Mouse (Mus musculus) embryonic fibroblast, embryonic 13.5 days (primary cell): ENCODE data around the gene Gm12184. TPM values are rescaled to one million over a fixed set of nuclear protein-coding genes. Genes with fewer than 3 reads are reported as not detected.
"Not testable (repeated sequence)": the region's sequence is repeated elsewhere in the genome, so short reads cannot be mapped to it uniquely, and the experiment has no call there.

Source experiments
- H3K27ac ChIP-seq: 2 replicates; pipeline ENCODE4 v1.5.1; 2012; ENCODE audit warnings: low read length, control low read depth, inconsistent platforms; ENCODE audit not compliant: insufficient read depth
- H3K4me1 ChIP-seq: 2 replicates; pipeline ENCODE4 v1.6.1; 2011; ENCODE audit warnings: low read length; ENCODE audit not compliant: control insufficient read depth, insufficient read depth
- H3K4me3 ChIP-seq: 2 replicates; pipeline ENCODE4 v1.5.1; 2011; ENCODE audit warnings: mild to moderate bottlenecking, control low read depth, low read length; ENCODE audit not compliant: insufficient read depth
- CTCF ChIP-seq: IDR thresholded peaks from 2 replicates; pipeline ENCODE4 v1.5.1; 2011; ENCODE audit warnings: mild to moderate bottlenecking, control low read depth, low read length, moderate library complexity, borderline replicate concordance; ENCODE audit not compliant: insufficient read depth
- POLR2A ChIP-seq: IDR thresholded peaks from 2 replicates; pipeline ENCODE4 v1.6.1; 2011; ENCODE audit warnings: low read depth, mild to moderate bottlenecking, control low read depth, low read length, moderate library complexity
- polyA plus RNA-seq: library from polyadenylated mRNA; stranded (reverse); fragments of >200 nt; gene quantifications from 2 replicates; pipeline ENCODE4 v1.2.4, GENCODE M21; 2011; ENCODE audit warnings: low read depth; ENCODE audit not compliant: missing spikeins, insufficient read length

Gene Gm12184
- polyA plus RNA-seq, 1 experiment, result 61.2 TPM

GRCm38 (mm10) chr11:48851270-48851995, 25.0 kb upstream of the Gm12184 start:
- Histone ChIP-seq H3K4me1 (0 out of 2 replicates have a peak, but pooled peaks cover 2% of the 10 kb centered on the region), H3K4me3 (no peak overlapping the region), H3K27ac (no peak overlapping the region)
- TF ChIP-seq CTCF, result no peak
- TF ChIP-seq POLR2A, result no peak

- no peak overlapping the region for H3K4me3 ChIP-seq
- no peak for TF ChIP-seq POLR2A
- no peak for TF ChIP-seq CTCF
- H3K27ac ChIP-seq, result no peak overlapping the region
- 0 out of 2 replicates have a peak, but pooled peaks cover 2% of the 10 kb centered on the region for H3K4me1 ChIP-seq
These were observed 23.8 kb upstream of the Gm12184 start for GRCm38 (mm10) chr11:48850240-48850639.

- Histone ChIP-seq H3K4me3 (no peak overlapping the region), H3K27ac (no peak overlapping the region), H3K4me1 (0 out of 2 replicates have a peak, but pooled peaks cover 5% of the 10 kb centered on the region)
- TF ChIP-seq CTCF (no peak), POLR2A (no peak)
These were observed 20.4 kb upstream of the Gm12184 start for GRCm38 (mm10) chr11:48846881-48847280.

DNA sequence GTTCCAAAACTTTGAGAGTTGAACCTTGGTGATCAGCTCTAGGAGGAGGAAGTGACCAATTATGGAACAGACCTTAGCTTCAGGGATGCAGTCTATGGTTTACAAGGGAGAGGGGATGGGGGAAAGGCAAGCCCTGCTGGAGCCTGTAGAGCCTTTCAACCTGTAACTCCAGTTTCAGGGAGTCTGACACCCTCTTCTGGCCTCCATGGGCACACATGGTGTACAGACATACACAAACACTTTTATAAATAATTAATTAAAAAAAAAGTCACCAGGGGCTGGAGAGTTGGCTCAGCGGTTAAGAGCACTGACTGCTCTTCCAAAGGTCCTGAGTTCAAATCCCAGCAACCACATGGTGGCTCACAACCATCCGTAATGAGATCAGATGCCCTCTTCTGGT, 19.9 kb upstream of the Gm12184 start:
- not testable (repeated sequence) for H3K4me1 ChIP-seq, H3K27ac ChIP-seq, H3K4me3 ChIP-seq

DNA sequence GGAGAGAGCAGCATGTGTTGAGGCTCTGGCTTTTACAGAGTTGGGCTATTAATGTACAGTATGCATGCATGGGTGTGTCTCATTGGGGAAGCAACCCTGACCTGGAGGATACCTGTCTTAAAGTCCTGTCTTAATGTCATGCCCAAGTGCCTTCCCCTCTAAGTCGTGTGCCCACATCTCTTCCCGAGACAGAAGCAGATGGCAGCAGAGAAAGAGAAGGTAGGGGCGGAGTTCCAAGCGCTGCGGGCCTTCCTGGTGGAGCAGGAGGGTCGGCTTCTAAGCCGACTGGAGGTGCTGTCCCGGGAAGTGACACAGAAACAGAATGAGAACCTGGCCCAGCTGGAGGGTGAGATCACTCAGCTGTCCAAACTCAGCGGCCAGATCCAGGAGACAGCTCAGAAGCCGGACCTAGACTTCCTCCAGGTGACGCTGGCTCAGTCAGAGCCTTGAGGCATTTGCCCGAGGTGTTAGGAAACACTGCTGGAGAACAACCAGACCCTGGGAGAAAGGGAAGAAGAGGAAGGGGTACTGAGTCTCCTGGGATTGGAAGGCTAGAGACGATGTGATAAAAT, 18.9 kb upstream of the Gm12184 start:
- Histone ChIP-seq H3K4me1 (0 out of 2 replicates have a peak, but pooled peaks cover 5% of the 10 kb centered on the region), H3K4me3 (no peak overlapping the region), H3K27ac (no peak overlapping the region)
- TF ChIP-seq POLR2A (no peak), CTCF (no peak)

DNA sequence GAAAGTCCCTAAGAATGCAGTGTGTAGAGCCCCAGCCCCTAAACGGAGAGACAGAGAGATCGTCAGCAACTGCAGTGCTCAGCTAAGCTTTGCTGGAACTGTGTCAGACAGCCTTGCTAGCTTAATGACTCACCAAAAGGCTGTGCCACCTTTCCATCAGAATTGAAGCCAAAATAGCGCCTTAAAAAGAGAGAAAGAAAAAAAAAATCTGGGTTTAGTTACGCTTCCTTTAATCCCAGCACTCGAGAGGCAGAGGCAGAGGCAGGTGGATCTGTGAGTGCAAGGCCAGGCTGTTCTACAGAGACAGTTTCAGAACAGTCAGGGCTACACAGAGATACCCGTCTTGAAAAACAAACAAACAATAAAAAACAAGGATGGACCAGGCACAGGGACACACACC, 17.9 kb upstream of the Gm12184 start:
- no peak overlapping the region for H3K4me3 ChIP-seq
- no peak overlapping the region for H3K27ac ChIP-seq
- H3K4me1 ChIP-seq, result 0 out of 2 replicates have a peak, but pooled peaks cover 5% of the 10 kb centered on the region
- no peak for TF ChIP-seq POLR2A
- TF ChIP-seq CTCF, result no peak

DNA sequence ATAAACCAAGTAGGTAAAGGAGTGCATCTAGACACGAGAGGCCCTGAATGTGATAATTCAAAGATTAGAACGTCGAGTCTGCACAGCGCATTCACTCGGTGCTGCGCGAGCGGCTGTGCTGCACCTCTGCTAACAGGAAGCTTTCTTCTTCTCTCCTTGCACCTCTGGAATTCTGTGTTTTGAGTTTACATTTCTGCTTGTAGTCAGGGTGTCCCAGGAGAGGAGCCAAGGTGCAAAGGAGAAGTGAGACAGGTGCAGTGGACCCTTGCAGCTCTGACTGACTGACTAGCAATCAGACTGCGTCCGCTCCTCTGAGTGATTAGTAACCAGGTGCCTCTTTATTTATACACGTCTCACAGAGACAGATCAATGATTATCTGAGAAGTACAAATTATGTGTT, 16.7 kb upstream of the Gm12184 start:
- 0 out of 2 replicates have a peak, but pooled peaks cover 5% of the 10 kb centered on the region for H3K4me1 ChIP-seq
- no peak overlapping the region for H3K27ac ChIP-seq
- TF ChIP-seq POLR2A (no peak), CTCF (no peak)
- no peak overlapping the region for H3K4me3 ChIP-seq

DNA sequence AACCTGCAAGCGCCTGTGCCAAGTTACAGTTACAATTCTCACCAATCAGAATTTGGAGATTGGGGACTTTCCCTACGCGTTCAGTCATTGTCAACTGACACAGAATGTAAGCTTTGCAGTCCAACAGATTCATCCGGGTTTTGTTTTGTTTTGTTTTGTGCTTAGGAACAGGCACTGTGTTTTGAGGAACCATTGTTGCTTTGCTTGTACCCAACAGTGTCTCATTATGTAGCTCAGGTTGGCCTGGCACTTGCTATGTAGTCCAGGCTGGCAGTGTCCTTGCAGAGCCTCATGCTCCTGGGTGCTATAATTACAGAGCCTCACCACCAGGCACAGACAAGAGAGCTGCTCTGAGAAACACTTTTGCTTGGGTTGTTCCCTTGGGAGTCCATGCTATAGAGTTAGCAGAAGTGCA, 15.9 kb upstream of the Gm12184 start:
- Histone ChIP-seq H3K4me1 (0 out of 2 replicates have a peak, but pooled peaks cover 5% of the 10 kb centered on the region), H3K4me3 (no peak overlapping the region), H3K27ac (no peak overlapping the region)
- no peak for TF ChIP-seq CTCF
- TF ChIP-seq POLR2A, result no peak

DNA sequence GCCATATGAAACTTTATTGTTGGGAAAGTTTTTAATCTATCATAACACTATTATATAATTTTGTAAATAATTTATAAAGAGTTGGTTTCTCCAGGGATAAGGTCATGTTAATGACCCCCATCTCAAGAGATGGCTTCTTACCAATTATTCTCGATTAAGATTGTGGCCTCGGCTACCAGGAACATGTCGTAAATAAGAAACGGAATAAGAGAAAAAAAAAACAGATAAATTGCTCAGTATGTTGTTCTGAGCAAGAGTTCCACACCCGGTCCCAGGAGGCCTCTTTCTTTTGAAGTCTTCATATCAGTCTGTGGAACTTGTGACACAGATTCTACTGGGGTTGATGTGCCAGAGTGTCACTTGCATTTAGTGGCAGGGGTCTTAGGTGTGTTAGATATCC, 14.8 kb upstream of the Gm12184 start:
- Histone ChIP-seq H3K4me3 (no peak overlapping the region), H3K27ac (no peak overlapping the region), H3K4me1 (0 out of 2 replicates have a peak, but pooled peaks cover 5% of the 10 kb centered on the region)
- TF ChIP-seq CTCF, result no peak
- TF ChIP-seq POLR2A, result no peak

GRCm38 (mm10) chr11:48840805-48841204, 14.3 kb upstream of the Gm12184 start:
- TF ChIP-seq POLR2A (no peak), CTCF (no peak)
- 0 out of 2 replicates have a peak, but pooled peaks cover 5% of the 10 kb centered on the region for H3K4me1 ChIP-seq
- H3K27ac ChIP-seq, result no peak overlapping the region
- H3K4me3 ChIP-seq, result no peak overlapping the region
